Mouse (Mus musculus): ENCODE measurements around the gene Pik3r6. TPM values are rescaled to one million over a fixed set of nuclear protein-coding genes. Genes with fewer than 3 reads are reported as not detected.

Pik3r6 gene
- total RNA-seq, 2 experiments from 2014 or later: 3.8 to 4.1 TPM

Other genes with a start within 250 kb of the Pik3r6 start
- gene Ntn1, start 102.2 kb upstream of the Pik3r6 start, total RNA-seq (2021): 10 to 100 TPM in 1 of 2 experiments, 1 to 10 TPM in 1; 8.0 to 11.1 TPM
- gene Pik3r5, start 70.9 kb upstream of the Pik3r6 start, total RNA-seq (2021): 1 to 10 TPM; 4.0 to 4.1 TPM
- gene Mfsd6l, start 53.2 kb downstream of the Pik3r6 start, total RNA-seq (2021): not detected
- under 1 TPM; 0.95 to 0.99 TPM for gene Ccdc42, start 84.0 kb downstream of the Pik3r6 start, total RNA-seq (2021)
- gene Myh10, start 188.5 kb downstream of the Pik3r6 start, total RNA-seq (2021): 100 to 1,000 TPM; 199 TPM

Data from left cerebral cortex, postnatal 14 days (tissue).